8 mouse cellular contexts compared by ENCODE assay signal in genomic region chr10:121364801-121365564, GRCm38 (mm10). TPM values are rescaled to one million over a fixed set of nuclear protein-coding genes. Genes with fewer than 3 reads are reported as not detected.
A peak's percentile ranks its signal among the peaks of the same experiment; 100 is the strongest.
DNase-seq lines count a peak whose midpoint lies in the region; ATAC-seq and TF ChIP-seq lines count a peak whose summit lies in the region.

Gene Gns, plus strand, starts transcription at chr10:121365090.

- peak within 1 kb of the TSS; percentile 74 for H3K27ac ChIP-seq in hindbrain, embryonic 12.5 days

- CTCF ChIA-PET in Patski (lab: Charles Lee): no interaction called here

- no peaks in the 10 kb centered on the region for H3K27me3 ChIP-seq in Patski
- no peaks in the 10 kb centered on the region for H3K27me3 ChIP-seq in hindbrain, embryonic 12.5 days

- in situ Hi-C loops in Patski (cut with MboI; ENCODE audit: low pct_unique_long_range_greater_than_20kb): no loop called here

- no peak for DNase-seq in Patski (ENCODE audit: low read depth, low spot score)
- peak; percentile 95 to 97 for DNase-seq in cerebellum, postnatal 14 days
- peak; percentile 46 to 67 for DNase-seq in frontal cortex, postnatal 14 days (ENCODE audit: low spot score in 2 of 2)
- peak; percentile 70 to 84 for DNase-seq in layer of hippocampus, postnatal 14 days (ENCODE audit: low spot score in 2 of 2)
- DNase-seq in lung, postnatal 10 days: peak; percentile 86
- peak; percentile 83 for DNase-seq in ovary, postnatal 14 days (ENCODE audit: low spot score)
- peak; percentile 65 to 81 for DNase-seq in thymus, postnatal 10 days (ENCODE audit: low spot score in 2 of 2)

- no peak for TF ChIP-seq CTCF in Patski (IDR thresholded peaks at IDR 0.05)

- POLR2A ChIA-PET in Patski (lab: Charles Lee): interaction anchor here (0.6 kb wide), 2 partner anchors 23 to 107 kb away, joined by 3 to 5 read pairs; no protein-coding TSS in a partner anchor

- H3K4me2 ChIP-seq in hindbrain, embryonic 12.5 days (replicated peaks): peak within 1 kb of the TSS; percentile 81

- peak within 1 kb of the TSS; percentile 92 for H3K9ac ChIP-seq in hindbrain, embryonic 12.5 days

- peaks cover 5% of the 10 kb centered on the region for H3K36me3 ChIP-seq in hindbrain, embryonic 12.5 days

- WGBS in hindbrain, embryonic 12.5 days: under 1% methylated on average over 71 of the region's 72 CpGs

- no peaks in the 10 kb centered on the region for H3K9me3 ChIP-seq in hindbrain, embryonic 12.5 days (replicated peaks)

- H3K4me3 ChIP-seq in hindbrain, embryonic 12.5 days: peak within 1 kb of the TSS; percentile 98

- peak; percentile 98 for ATAC-seq in Patski
- ATAC-seq in hindbrain, embryonic 12.5 days (ENCODE audit: low FRiP score): peak; percentile 98

- H3K4me1 ChIP-seq in hindbrain, embryonic 12.5 days: peaks cover 25% of the 10 kb centered on the region

RNA-seq across cellular contexts. Expression of gene Gns, which starts in this region (rescaled TPM):
- 198 TPM for polyA plus RNA-seq in Patski (2021)
- polyA plus RNA-seq in hindbrain, embryonic 12.5 days (2016; fragmentation: Nextera tagmentation; extraction: Ambion mirVana): 50.8 and 54.1 TPM in 2 replicates
- total RNA-seq in layer of hippocampus, postnatal 14 days (2021): 10 to 100 TPM; 74.1 to 79.9 TPM
